Mouse (Mus musculus): ENCODE measurements at regions not wholly inside any gene's neighbourhood (a gene's known extent, or its start where the extent isn't known, plus 50 kb on each side); places are given as distances from the start of the nearest gene placed in this dataset.

DNA sequence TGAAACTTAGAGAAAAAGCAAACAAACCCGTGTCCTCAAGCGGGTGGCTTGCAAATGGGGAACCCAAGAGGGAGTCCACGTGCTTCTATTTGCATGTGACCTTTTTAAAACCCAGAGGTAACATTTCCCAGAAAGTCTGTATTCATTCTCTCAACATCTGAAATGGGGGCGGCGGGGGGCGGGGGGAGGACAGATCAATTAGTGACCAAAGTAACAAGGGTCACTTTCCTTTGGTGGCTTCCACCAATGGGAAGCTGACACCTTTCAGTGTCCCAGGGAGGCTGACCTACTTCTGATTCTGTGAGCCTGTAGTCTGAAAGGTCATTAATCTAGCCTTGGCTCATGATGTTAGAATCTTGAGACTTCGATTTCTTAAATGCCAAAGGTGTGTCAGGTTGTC lies 236.0 kb downstream of the Gm11011 start:
- no peak for DNase-seq (ENCODE audit: low read depth)

- DNase-seq (ENCODE audit: low read depth) = no peak
These were observed 241.4 kb downstream of the Gm11011 start for GRCm38 (mm10) chr2:169346107-169346506.

DNA sequence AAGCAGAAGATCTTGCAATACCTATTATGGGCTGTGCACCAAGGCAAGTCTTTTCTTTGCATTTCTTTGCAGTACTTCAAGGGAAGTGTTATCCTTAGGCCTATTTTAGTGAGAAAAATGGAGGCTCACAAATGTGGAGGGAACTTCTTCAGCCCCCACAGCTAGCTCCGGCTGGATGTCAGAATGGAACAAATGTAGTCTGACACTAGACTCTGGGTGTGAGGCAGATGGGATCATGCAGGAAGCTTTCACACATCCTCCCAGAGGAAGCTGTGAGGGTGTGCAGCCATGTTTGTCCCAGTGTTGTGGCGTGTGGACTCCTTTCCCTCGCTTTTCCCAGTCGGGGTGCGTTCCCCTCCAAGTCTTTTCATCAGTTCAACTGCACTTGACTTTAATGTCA lies 268.0 kb downstream of the Gm11011 start:
- DNase-seq (ENCODE audit: low read depth) = no peak

GRCm38 (mm10) chr2:169314396-169314930 lies 273.1 kb downstream of the Gm11011 start:
- no peak for DNase-seq (ENCODE audit: low read depth)

DNA sequence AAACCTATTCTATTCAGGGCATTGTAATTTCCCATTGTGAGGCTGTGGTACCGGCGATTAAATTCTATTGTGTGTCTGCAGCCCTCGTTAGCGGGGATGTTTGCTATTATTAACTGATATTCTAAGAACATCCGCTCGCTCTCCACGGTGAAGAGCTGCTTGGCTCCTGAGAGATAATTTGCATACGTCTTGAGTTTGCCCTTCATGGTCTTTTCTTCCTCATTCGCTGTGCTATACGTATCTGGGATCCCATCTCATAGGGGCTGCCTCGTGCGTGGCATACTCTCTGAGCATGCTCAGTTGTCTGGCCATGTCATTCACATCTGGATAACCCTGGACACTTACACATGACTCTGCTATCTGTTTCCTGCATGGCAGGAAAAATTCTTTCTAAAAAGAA lies 275.7 kb downstream of the Gm11011 start:
- DNase-seq (ENCODE audit: low read depth) = no peak

DNA sequence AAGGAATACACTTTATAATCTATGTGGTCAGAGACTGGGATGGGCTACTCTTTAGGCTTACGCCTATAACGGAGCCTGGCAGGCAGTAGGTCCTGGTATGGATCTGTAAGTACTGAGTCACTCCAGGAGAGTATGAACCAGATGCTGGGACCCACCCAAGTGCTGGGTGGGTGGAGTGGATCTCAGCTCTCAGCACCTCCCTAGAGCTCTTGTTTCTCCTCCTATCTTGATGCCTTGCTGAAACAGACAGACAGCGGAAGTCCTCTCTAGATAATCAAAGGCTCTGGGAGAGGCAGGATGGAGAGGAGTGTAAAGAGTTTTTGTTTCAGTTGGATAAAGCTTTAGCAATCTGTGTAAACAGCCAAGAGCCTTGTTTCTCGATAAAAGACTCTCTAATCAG lies 276.2 kb downstream of the Gm11011 start:
- DNase-seq (ENCODE audit: low read depth) = no peak

GRCm38 (mm10) chr2:169304360-169304759 lies 283.2 kb downstream of the Gm11011 start:
- DNase-seq (ENCODE audit: low read depth) = no peak

- DNase-seq (ENCODE audit: low read depth) = no peak
These were observed 286.6 kb downstream of the Gm11011 start for GRCm38 (mm10) chr2:169300966-169301365.

- DNase-seq (ENCODE audit: low read depth) = no peak
These were observed 287.1 kb downstream of the Gm11011 start for GRCm38 (mm10) chr2:169300411-169300810.

DNA sequence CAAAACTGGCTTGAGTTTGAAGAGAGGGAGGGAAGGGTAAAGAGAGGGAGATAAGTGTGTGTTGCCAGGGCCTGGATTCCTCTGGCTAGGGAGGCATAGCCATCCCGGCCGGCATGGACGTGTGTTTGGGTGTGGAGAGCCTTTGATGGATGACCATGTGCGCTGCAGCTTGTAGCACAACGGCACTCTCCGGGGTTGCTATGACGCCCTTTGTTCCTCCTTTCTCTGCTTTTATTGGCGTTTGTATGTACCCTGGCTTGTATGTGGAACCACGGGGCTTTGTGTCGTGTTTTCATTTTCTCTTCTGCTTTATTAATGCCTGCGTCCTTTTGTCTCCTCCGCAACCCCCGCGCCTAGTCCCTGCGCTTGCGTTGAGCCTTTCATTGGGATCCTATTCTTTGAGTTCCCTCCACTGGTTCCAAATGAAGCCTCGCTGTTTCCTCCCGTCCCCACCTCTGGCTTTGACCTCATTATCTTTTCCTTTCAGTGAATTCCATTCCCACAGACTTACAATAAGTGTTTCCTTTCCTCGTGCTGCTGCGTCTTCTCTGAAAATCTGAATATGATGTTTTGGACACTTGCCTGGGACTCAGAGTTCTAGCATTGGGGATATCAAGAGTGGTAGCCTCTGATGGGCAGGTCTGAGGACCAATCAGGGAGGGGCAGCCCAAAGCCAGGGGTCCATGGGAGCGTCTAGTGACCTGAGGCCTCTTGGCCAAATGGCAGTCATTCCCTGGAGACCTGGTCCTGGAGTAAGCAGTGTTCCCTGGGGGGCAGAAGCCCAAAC lies 289.5 kb downstream of the Gm11011 start:
- DNase-seq (ENCODE audit: low read depth) = no peak

DNA sequence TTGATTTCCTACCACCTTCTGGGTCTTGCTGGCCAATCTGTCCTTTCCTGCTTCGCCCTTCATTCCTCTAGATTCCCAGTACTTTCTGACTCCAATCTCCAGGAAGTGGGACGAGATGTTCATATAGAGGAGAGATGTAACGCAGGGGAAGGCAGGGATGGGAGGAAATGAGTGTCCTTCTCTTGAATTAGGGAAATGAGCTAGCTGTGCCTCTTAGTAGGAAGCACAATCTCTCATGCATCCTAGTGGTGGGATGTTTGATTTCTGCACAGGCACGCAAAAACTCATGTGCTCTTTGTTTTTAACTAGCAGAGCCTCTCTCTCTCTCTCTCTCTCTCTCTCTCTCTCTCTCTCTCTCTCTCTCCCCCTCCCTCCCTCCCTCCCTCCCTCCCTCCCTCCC lies 290.3 kb downstream of the Gm11011 start:
- no peak for DNase-seq (ENCODE audit: low read depth)

DNA sequence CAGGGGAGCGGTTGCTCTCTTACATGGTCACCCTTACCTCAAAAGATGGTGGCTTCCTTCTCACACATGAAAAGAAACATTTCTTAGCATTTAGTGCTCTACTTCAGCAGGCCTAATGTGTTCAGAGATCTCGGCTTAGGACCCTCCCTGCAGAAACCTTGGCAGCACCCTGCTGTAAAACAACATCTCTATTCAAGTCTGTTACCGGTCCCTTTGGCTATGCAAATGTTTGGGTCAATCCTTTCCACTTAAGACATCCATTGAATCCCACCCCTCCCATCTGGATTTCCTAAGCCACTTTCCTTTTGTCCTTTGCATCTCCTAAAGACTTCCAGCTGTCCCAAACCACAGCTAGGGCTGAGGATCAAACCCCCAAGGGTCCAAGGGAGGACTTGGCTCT lies 294.2 kb downstream of the Gm11011 start:
- no peak for DNase-seq (ENCODE audit: low read depth)

DNA sequence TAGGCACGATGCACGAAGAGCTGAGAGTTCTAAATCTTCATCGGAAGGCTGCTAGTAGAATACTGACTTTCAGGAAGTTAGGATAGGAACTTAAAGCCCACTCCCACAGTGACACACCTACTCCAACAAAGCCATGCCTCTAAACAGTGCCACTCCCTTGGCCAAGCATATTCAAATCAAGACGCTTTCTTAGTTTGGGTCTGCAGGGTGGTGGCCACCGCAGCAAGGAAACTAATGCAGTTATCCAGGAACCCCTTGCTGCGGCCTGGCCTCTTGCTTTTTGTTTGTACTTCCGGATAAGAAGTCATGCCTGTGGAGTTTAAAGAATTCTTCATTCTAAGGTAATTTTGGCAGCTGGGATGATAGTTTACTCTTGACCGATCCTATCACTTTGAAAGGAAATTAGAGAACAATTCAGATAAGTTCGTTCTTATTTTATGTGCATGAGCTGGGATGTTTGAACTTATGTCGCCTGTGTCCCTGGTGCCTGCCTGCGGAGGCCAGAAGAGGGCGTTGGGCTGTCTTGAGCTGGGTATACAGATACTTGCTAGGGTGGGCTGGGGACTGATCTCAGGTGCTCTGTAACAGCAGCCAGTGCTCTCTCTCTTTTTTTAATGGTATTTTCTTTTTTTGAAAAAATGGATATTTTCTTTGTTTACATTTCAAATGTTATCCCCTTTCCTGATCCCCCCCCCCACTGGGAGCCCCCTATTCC lies 298.5 kb downstream of the Gm11011 start:
- DNase-seq (ENCODE audit: low read depth) = no peak

GRCm38 (mm10) chr2:169286701-169287100 lies 300.8 kb downstream of the Gm11011 start:
- DNase-seq (ENCODE audit: low read depth) = no peak

- DNase-seq (ENCODE audit: low read depth) = no peak
These were observed 304.9 kb downstream of the Gm11011 start for GRCm38 (mm10) chr2:169282508-169283117.

- no peak for DNase-seq (ENCODE audit: low read depth)
These were observed 312.2 kb downstream of the Gm11011 start for GRCm38 (mm10) chr2:169275371-169275770.

DNA sequence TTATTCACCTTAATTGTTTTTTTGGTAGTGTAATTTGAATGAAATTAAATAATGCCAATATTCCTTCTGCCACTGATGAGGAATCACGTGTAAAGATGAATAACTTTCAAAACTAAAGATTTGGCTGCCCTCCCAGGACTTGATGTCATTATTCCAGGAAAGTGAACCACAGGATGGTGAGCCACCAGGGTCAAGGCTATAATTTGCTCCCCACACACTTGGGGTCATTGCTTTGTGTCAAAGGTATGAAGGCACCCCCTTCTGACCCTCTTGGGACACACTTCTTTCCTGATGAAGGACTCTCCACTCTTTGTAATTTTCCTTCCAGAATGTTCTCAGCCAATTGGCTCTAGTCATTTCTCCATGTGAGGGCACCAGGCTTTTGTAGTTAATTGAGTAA lies 313.4 kb downstream of the Gm11011 start:
- no peak for DNase-seq (ENCODE audit: low read depth)

GRCm38 (mm10) chr2:169272622-169273021 lies 314.9 kb downstream of the Gm11011 start:
- DNase-seq (ENCODE audit: low read depth) = no peak

- DNase-seq (ENCODE audit: low read depth) = no peak
These were observed 315.5 kb downstream of the Gm11011 start for GRCm38 (mm10) chr2:169272018-169272417.

GRCm38 (mm10) chr2:169260636-169261035 lies 305.2 kb upstream of the Zfp64 start:
- DNase-seq (ENCODE audit: low read depth) = no peak

DNA sequence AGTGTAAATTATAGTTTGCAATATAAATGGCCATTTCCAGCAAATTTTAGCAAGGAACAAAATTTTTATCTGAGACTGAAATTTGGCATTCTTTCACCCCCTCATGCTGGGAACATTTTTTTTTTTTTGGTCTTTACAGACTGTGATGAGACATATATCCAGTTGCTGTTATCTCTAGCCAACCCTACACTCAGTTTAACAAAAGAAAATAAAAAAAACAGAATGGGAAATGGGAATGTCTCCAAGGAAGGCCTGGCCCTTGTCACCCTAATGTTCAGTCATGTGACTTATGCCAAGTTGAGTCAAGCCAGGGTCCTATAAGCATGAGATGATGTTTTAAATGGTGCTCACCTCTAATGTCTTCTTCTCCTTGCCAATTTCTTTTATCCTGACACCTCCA lies 289.2 kb upstream of the Zfp64 start:
- DNase-seq (ENCODE audit: low read depth) = no peak

GRCm38 (mm10) chr2:169243981-169244380 lies 288.6 kb upstream of the Zfp64 start:
- no peak for DNase-seq (ENCODE audit: low read depth)

DNA sequence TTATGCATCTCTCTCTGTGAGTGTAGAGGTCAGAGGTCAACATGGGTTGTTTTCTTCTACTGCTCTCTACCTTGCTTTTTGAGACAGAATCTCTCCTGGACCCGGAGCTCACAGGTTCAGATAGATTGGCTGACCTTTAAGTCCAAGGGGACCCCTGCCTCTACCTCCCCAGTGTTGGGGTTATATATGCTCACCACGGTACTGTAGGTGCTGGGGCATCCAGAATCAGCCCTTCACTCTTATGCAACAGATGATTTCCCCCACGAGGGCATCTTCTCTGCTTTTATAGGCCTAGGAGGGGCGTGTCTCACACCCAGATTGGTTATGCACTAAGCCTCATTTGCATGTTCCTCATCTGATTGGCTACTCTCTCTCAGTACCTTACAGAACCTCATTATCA lies 282.5 kb upstream of the Zfp64 start:
- DNase-seq (ENCODE audit: low read depth) = no peak

All from gonadal fat pad, adult 2 months (tissue).